Mouse (Mus musculus): ENCODE measurements around the gene Mum1. TPM values are rescaled to one million over a fixed set of nuclear protein-coding genes. Genes with fewer than 3 reads are reported as not detected.

Gene Mum1
- polyA plus RNA-seq (2021) = 41.4 TPM

DNA sequence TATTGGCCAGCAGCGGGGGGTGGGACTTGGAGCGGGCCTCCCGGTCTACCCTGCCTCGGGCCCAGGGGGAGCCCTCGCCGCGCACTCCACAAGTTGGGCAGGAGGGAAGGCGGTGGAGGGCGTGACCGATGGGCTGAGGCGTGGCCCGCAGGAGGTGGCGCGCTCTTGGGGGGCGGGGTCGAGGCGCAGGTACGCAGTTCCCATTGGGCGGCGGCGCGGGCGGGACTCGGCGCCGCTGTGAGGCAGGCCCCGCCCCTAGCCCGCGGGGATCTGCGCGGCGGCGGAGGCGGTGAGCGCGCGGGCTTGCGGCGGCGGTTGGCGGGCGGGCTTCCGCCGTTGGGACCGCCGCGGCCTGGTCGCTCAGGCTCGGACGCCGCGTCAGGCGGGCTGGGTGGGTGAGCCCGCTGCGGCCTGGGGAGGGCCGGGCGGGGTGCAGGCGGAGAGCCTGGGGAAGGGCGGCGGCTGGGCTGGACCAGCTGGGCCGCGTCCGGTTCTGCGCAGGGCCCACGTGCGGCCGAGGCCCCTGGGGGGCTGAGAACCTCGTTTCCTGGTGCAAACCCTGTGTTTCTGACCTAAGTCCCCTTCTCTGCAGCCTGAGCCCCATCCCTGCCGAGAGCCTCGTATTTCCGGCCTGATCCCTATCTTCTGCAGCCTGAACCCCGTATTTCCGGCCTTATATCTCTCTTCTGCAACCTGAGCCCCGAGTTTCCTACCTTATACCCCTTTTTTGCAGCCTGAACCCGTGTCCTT, at the start of gene Mum1:
Mum1 (plus strand) TSS at position 19 of the 750 bp plus-strand sequence.
- ATAC-seq = peak; percentile 100
- POLR2A ChIA-PET = no interaction called here
- no peak for TF ChIP-seq CTCF (IDR thresholded peaks at IDR 0.05)
- CTCF ChIA-PET = interaction anchor here (1.1 to 1.5 kb wide), 2 partner anchors 20 to 51 kb away, joined by 3 to 4 read pairs; no protein-coding TSS in a partner anchor
- in situ Hi-C loops (cut with MboI; ENCODE audit: low pct_unique_long_range_greater_than_20kb) = no loop called here
- peak; percentile 82 for DNase-seq (ENCODE audit: low read depth, low spot score)
- H3K27me3 ChIP-seq = no peaks in the 10 kb centered on the region

DNA sequence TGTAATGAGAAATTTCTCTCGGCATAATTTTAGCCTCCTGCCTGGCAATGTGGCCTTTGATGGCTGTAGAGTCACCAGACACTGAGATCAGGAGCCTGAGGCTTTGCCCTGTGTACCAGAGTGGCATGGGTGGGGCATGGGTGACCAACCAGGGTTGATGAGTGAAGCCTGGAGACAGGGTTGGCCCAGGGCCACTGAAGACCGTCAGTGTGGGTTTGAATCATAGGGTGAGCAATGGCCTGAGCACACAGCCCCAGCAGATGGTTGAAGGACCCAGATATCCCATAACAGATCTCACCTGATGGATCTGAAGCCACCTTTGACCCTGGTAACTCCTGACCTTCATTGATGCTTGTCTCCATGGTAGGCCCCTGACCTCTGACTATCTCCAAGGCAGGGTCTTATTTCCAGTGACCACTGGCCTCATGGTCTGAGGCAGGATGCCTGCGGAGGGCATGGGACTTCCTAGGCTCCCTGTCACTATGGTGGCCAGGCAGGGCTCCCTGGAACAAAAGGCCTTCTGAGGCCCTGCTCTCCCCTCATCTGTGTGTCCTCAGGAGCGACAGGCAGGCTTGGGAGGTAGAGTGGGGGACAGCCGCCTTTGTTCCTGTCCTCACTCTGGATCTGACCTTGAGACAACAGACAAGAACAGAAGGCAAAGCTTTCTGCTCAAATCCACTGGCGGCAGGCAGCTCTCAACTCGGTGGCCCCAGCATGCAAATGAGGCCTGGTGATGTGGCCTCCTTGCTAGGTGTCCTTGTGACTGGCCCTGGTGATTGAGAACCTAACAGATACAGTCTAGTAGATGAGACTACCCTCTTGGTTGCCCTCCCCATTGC, 48.6 kb upstream of the Mum1 start:
- no peaks in the 10 kb centered on the region for H3K27me3 ChIP-seq
- ATAC-seq (no peak), DNase-seq (ENCODE audit: low read depth, low spot score) (no peak)
- in situ Hi-C loops (cut with MboI; ENCODE audit: low pct_unique_long_range_greater_than_20kb) = loop anchor here (5.0 kb wide), 1 partner anchor 70 kb away; the partner anchor contains the start of gene Ndufs7
- TF ChIP-seq CTCF (IDR thresholded peaks at IDR 0.05) = no peak
- ChIA-PET POLR2A (interaction anchor here (0.7 kb wide), 1 partner anchor 63 kb away, joined by 3 read pairs; no protein-coding TSS in a partner anchor), CTCF (interaction anchor here (3.7 kb wide), 1 partner anchor 68 kb away, joined by 28 read pairs; no protein-coding TSS in a partner anchor)

- no peaks in the 10 kb centered on the region for H3K27me3 ChIP-seq
- in situ Hi-C loops (cut with MboI; ENCODE audit: low pct_unique_long_range_greater_than_20kb) = loop anchor here (5.0 kb wide), 1 partner anchor 68 kb away; the partner anchor contains the start of gene Ndufs7
- ChIA-PET POLR2A (interaction anchor here (0.6 kb wide), 1 partner anchor 11 kb away, joined by 3 read pairs; no protein-coding TSS in a partner anchor), CTCF (no interaction called here)
- DNase-seq (ENCODE audit: low read depth, low spot score) (no peak), ATAC-seq (peak; percentile 11)
- no peak for TF ChIP-seq CTCF (IDR thresholded peaks at IDR 0.05)
Measured at GRCm38 (mm10) chr10:80179068-80180051, 46.9 kb upstream of the Mum1 start, which contains the start of gene Efna2. TSS of gene Efna2 (plus strand) at chr10:80179482.

GRCm38 (mm10) chr10:80180288-80180687, 45.9 kb upstream of the Mum1 start:
- no peak for ATAC-seq
- in situ Hi-C loops (cut with MboI; ENCODE audit: low pct_unique_long_range_greater_than_20kb) = no loop called here

DNA sequence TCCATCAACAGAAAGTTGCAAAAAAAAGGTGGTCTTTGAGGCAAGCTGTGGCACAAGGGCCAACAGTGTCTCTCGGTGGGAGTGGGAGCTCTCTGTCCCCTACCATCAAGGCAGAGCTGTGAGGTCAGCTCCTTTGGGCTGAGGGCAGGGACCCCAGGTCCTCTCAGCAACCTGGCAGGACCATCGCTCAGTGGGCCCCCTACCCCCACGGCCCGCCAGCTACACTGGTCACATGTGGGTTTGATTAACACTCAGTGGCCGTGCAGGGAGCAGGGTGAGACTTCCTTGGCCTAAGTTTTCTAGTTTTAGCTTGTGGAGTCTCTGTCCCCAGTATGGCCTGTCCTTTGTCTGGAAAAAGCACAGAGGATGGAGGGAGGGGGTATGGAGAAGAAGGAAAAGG, 45.4 kb upstream of the Mum1 start:
- ATAC-seq (no peak), DNase-seq (ENCODE audit: low read depth, low spot score) (no peak)
- no peaks in the 10 kb centered on the region for H3K27me3 ChIP-seq
- no peak for TF ChIP-seq CTCF (IDR thresholded peaks at IDR 0.05)
- POLR2A ChIA-PET = no interaction called here
- in situ Hi-C loops (cut with MboI; ENCODE audit: low pct_unique_long_range_greater_than_20kb) = no loop called here
- CTCF ChIA-PET = no interaction called here

More at GRCm38 (mm10) chr10:80180288-80180687, 45.9 kb upstream of the Mum1 start:
- POLR2A ChIA-PET = no interaction called here
- no peaks in the 10 kb centered on the region for H3K27me3 ChIP-seq
- no peak for TF ChIP-seq CTCF (IDR thresholded peaks at IDR 0.05)
- DNase-seq (ENCODE audit: low read depth, low spot score) = no peak
- CTCF ChIA-PET = no interaction called here

DNA sequence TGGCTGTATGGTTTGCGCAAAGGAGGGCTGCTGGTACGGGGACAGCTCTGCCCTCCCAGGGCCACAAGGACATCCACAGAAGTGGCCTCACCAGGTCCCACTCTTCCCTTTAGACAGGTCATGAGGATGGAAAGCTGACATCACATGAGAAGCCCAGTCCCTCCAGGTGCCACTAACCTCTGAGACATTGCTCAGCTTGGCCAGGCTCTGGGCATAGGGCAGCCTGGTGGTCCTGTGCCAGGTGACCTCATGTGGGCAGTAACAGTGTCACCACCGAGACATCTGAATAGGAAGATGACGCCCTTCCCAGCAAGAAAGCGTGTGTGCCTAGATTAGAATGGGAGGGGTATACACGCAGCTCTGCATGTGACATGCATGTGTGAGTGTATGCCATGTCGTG, 43.7 kb upstream of the Mum1 start:
- in situ Hi-C loops (cut with MboI; ENCODE audit: low pct_unique_long_range_greater_than_20kb) = no loop called here
- POLR2A ChIA-PET = no interaction called here
- CTCF ChIA-PET = no interaction called here
- no peak for ATAC-seq
- no peak for TF ChIP-seq CTCF (IDR thresholded peaks at IDR 0.05)
- no peak for DNase-seq (ENCODE audit: low read depth, low spot score)
- no peaks in the 10 kb centered on the region for H3K27me3 ChIP-seq

DNA sequence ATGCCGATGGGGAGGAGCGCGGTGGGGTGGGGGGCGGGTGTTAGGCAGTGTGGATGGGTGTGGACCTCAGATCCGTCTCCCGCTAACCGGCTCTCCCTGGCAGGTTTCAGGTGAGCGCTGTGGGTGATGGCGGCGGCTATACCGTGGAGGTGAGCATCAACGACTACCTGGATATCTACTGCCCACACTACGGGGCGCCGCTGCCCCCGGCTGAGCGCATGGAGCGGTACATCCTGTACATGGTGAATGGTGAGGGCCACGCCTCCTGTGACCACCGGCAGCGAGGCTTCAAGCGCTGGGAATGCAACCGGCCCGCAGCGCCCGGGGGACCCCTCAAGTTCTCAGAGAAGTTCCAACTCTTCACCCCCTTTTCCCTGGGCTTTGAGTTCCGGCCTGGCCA, 39.6 kb upstream of the Mum1 start:
- in situ Hi-C loops (cut with MboI; ENCODE audit: low pct_unique_long_range_greater_than_20kb) = no loop called here
- peaks cover 12% of the 10 kb centered on the region for H3K27me3 ChIP-seq
- no peak for TF ChIP-seq CTCF (IDR thresholded peaks at IDR 0.05)
- DNase-seq (ENCODE audit: low read depth, low spot score) (no peak), ATAC-seq (no peak)
- CTCF ChIA-PET = no interaction called here
- POLR2A ChIA-PET = no interaction called here

DNA sequence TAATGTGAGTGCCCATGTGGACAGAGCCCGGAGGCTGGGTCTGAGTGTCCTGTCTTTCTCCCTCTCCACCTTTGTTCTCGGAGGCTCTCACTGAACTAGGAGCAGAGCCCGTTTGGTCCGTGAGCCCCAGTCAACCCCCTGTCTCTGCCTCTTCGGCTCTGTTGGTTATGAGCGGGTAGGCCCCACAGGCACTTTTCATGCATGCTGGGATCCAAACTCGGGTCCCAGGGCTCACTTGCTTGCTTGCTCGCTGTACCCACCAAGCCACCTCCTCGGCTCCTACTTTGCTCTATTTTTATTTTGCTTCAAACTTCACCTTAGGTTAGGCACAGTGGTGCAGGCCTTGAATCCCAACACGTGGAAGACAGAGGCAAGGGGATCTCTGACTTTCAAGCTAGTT, 38.5 kb upstream of the Mum1 start:
- H3K27me3 ChIP-seq = peaks cover 12% of the 10 kb centered on the region
- TF ChIP-seq CTCF (IDR thresholded peaks at IDR 0.05) = no peak
- ATAC-seq = no peak
- CTCF ChIA-PET = interaction anchor here (1.0 kb wide), 1 partner anchor 20 kb away, joined by 3 read pairs; no protein-coding TSS in a partner anchor
- POLR2A ChIA-PET = no interaction called here
- no peak for DNase-seq (ENCODE audit: low read depth, low spot score)
- in situ Hi-C loops (cut with MboI; ENCODE audit: low pct_unique_long_range_greater_than_20kb) = no loop called here

- CTCF ChIA-PET = interaction anchor here (1.0 kb wide), 1 partner anchor 19 kb away, joined by 3 read pairs; no protein-coding TSS in a partner anchor
- in situ Hi-C loops (cut with MboI; ENCODE audit: low pct_unique_long_range_greater_than_20kb) = no loop called here
Measured at GRCm38 (mm10) chr10:80188453-80189024, 37.7 kb upstream of the Mum1 start.

More at GRCm38 (mm10) chr10:80188453-80189024, 37.7 kb upstream of the Mum1 start:
- ATAC-seq = no peak
- POLR2A ChIA-PET = no interaction called here
- no peak for DNase-seq (ENCODE audit: low read depth, low spot score)
- H3K27me3 ChIP-seq = peaks cover 12% of the 10 kb centered on the region
- no peak for TF ChIP-seq CTCF (IDR thresholded peaks at IDR 0.05)
